Comparison of ENCODE assay signal across 11 mouse cellular contexts in genomic region chr12:112129300-112129856, GRCm38 (mm10). TPM values are rescaled to one million over a fixed set of nuclear protein-coding genes. Genes with fewer than 3 reads are reported as not detected.
A peak's percentile ranks its signal among the peaks of the same experiment; 100 is the strongest.
DNase-seq lines count a peak whose midpoint lies in the region; ATAC-seq and TF ChIP-seq lines count a peak whose summit lies in the region.
"Had no signal": no experiment of that assay in that cellular context is flagged by ENCODE, and none has a peak within 500 bp of the region (broad histone marks: within the 10 kb centered on the region; RNA-seq: fewer than 3 reads in every experiment).

No protein-coding gene starts in this region.

- H3K4me1 ChIP-seq in kidney, embryonic 16.5 days (ENCODE audit: insufficient read depth, low read length), result peaks cover 21% of the 10 kb centered on the region
- H3K4me1 ChIP-seq in CH12.LX (ENCODE audit: control insufficient read depth in 1 of 2, insufficient read depth in 2 of 2), result peaks cover 12 to 20% of the 10 kb centered on the region in 2 experiments
- peaks cover 26% of the 10 kb centered on the region for H3K4me1 ChIP-seq in intestine, embryonic 16.5 days (ENCODE audit: control insufficient read depth, insufficient read depth, low read length)

- no peak for TF ChIP-seq EP300 in CH12.LX (IDR thresholded peaks at IDR 0.05; ENCODE audit: low read length)

- TF ChIP-seq RAD21 in CH12.LX (IDR thresholded peaks at IDR 0.05; ENCODE audit: low read depth, low read length), result no peak

- H3K9me3 ChIP-seq in kidney, embryonic 16.5 days (ENCODE audit: low read length), result no peaks in the 10 kb centered on the region
- H3K9me3 ChIP-seq in CH12.LX (replicated peaks; ENCODE audit: low read length), result peaks cover 8% of the 10 kb centered on the region
- no peaks in the 10 kb centered on the region for H3K9me3 ChIP-seq in intestine, embryonic 16.5 days (ENCODE audit: control insufficient read depth, low read length)
- H3K9me3 ChIP-seq: liver, embryonic 15.5 days; midbrain, embryonic 13.5 days had no signal

- WGBS in kidney, embryonic 16.5 days, result 63% methylated on average over 6 of the region's 6 CpGs
- 48% methylated on average over 6 of the region's 6 CpGs for WGBS in intestine, embryonic 16.5 days

- TF ChIP-seq POLR2A in CH12.LX (IDR thresholded peaks at IDR 0.05; ENCODE audit: low read depth, low read length), result no peak

- peak overlapping the region; percentile 93 for H3K27ac ChIP-seq in kidney, embryonic 16.5 days (ENCODE audit: low read length)
- no peak overlapping the region for H3K27ac ChIP-seq in CH12.LX (ENCODE audit: insufficient read depth, low read depth)
- peak overlapping the region; percentile 98 for H3K27ac ChIP-seq in intestine, embryonic 16.5 days (ENCODE audit: low read length)
- H3K27ac ChIP-seq: liver, embryonic 15.5 days; midbrain, embryonic 13.5 days had no signal

- in situ Hi-C loops in CH12.LX (cut with MboI; ENCODE audit: low pct_ligation_motif_present, low pct_unique_long_range_greater_than_20kb, low sequenced_read_pairs), result no loop called here

- no peak overlapping the region for H3K4me2 ChIP-seq in kidney, embryonic 16.5 days (replicated peaks; ENCODE audit: low read depth, low read length)
- H3K4me2 ChIP-seq in CH12.LX (ENCODE audit: insufficient read depth, low read depth, poor library complexity, severe bottlenecking), result peak overlapping the region; percentile 67
- peak overlapping the region; percentile 81 for H3K4me2 ChIP-seq in intestine, embryonic 16.5 days (ENCODE audit: low read depth, low read length)

- no peaks in the 10 kb centered on the region for H3K36me3 ChIP-seq in kidney, embryonic 16.5 days (ENCODE audit: insufficient read depth, low read length)
- no peaks in the 10 kb centered on the region for H3K36me3 ChIP-seq in CH12.LX (replicated peaks in 1 of 2; ENCODE audit: control insufficient read depth in 1 of 2, insufficient read depth in 1 of 2, low read length in 1 of 2)
- H3K36me3 ChIP-seq in intestine, embryonic 16.5 days (ENCODE audit: control insufficient read depth, insufficient read depth, low read length), result no peaks in the 10 kb centered on the region
- H3K36me3 ChIP-seq: liver, embryonic 15.5 days; midbrain, embryonic 13.5 days had no signal

- H3K27me3 ChIP-seq in kidney, embryonic 16.5 days (ENCODE audit: insufficient read depth, low read length), result peaks cover 37% of the 10 kb centered on the region
- H3K27me3 ChIP-seq in CH12.LX (replicated peaks), result peaks cover 71% of the 10 kb centered on the region
- H3K27me3 ChIP-seq in intestine, embryonic 16.5 days (replicated peaks; ENCODE audit: control insufficient read depth, insufficient read depth, low read length), result peaks cover 2% of the 10 kb centered on the region; the same call in 1 of the 2 replicates

- ATAC-seq in kidney, embryonic 16.5 days (ENCODE audit: low FRiP score, low TSS enrichment), result no peak
- ATAC-seq in intestine, embryonic 16.5 days, result no peak
- ATAC-seq in megakaryocyte-erythroid progenitor cell, adult 5-6 weeks (replicated peaks; ENCODE audit: low FRiP score, low TSS enrichment, poor library complexity, severe bottlenecking), result no peak

- no peaks in the 10 kb centered on the region for H3K79me2 ChIP-seq in CH12.LX (replicated peaks; ENCODE audit: control insufficient read depth, extremely low read depth, insufficient read depth, poor library complexity, severe bottlenecking)

- dilution Hi-C loops in CH12.LX (cut with MboI; ENCODE audit: extremely low pct_ligation_motif_present, extremely low pct_unique_long_range_greater_than_20kb, low sequenced_read_pairs), result no loop called here

- no peak for DNase-seq in kidney, adult 8-10 months
- DNase-seq in CH12.LX (ENCODE audit: extremely low read depth), result no peak
- peak; percentile 62 for DNase-seq in Muller cell, postnatal 12 days (ENCODE audit: inconsistent ontology term)
- DNase-seq in cerebellum, postnatal 4 days (ENCODE audit: low spot score in 2 of 2), result no peak
- no peak for DNase-seq in gastrocnemius, postnatal 10 days
- DNase-seq: cerebellum, adult 2 months had no signal

- TF ChIP-seq CTCF in CH12.LX (conservative IDR thresholded peaks at IDR 0.05 in 1 of 2, IDR thresholded peaks at IDR 0.05 in 1 of 2; ENCODE audit: low read depth in 2 of 2, low read length in 2 of 2), result no peak

- H3K9ac ChIP-seq in kidney, embryonic 16.5 days (replicated peaks; ENCODE audit: low read length), result peak overlapping the region; percentile 13; the same call in 1 of the 2 replicates
- H3K9ac ChIP-seq in CH12.LX (ENCODE audit: insufficient read depth, low read depth), result no peak overlapping the region
- H3K9ac ChIP-seq in intestine, embryonic 16.5 days (ENCODE audit: low read depth, low read length), result peak overlapping the region; percentile 46; the same call in 1 of the 2 replicates

- H3K4me3 ChIP-seq in kidney, embryonic 16.5 days (ENCODE audit: low read length), result no peak overlapping the region
- peak overlapping the region in 1 of 3 experiments; percentile 71 for H3K4me3 ChIP-seq in CH12.LX (replicated peaks in 1 of 3; ENCODE audit: low read depth in 2 of 3, low read length in 2 of 3, poor library complexity in 1 of 3)
- H3K4me3 ChIP-seq in intestine, embryonic 16.5 days (ENCODE audit: low read length), result 0 out of 2 replicates have a peak overlapping the region, but pooled peaks have one; percentile 76

TF ChIP-seq in CH12.LX, 34 proteins besides CTCF, POLR2A, EP300 and RAD21:
- no peak for TF ChIP-seq BHLHE40 (IDR thresholded peaks at IDR 0.05; ENCODE audit: low read depth, low read length)
- TF ChIP-seq RCOR1 (conservative IDR thresholded peaks at IDR 0.05; ENCODE audit: low read depth, low read length), result no peak
- TF ChIP-seq USF2 (conservative IDR thresholded peaks at IDR 0.05; ENCODE audit: low read depth, low read length), result no peak
- no peak for TF ChIP-seq HCFC1 (IDR thresholded peaks at IDR 0.05; ENCODE audit: low read depth, low read length)
- no peak for TF ChIP-seq JUND (conservative IDR thresholded peaks at IDR 0.05; ENCODE audit: low read depth, low read length)
- no peak for TF ChIP-seq KAT2A (IDR thresholded peaks at IDR 0.05; ENCODE audit: insufficient replicate concordance, low read length)
- no peak for TF ChIP-seq UBTF (IDR thresholded peaks at IDR 0.05; ENCODE audit: low read depth, low read length)
- TF ChIP-seq MAFK (IDR thresholded peaks at IDR 0.05; ENCODE audit: insufficient replicate concordance, low read length), result no peak
- no peak for TF ChIP-seq IRF4 (IDR thresholded peaks at IDR 0.05; ENCODE audit: low read depth, low read length)
- TF ChIP-seq ZMIZ1 (IDR thresholded peaks at IDR 0.05; ENCODE audit: low read depth, low read length), result no peak

RNA-seq across cellular contexts. Expression of gene Kif26a, which starts 16.6 kb away (rescaled TPM):
- polyA plus RNA-seq in kidney, embryonic 16.5 days (2015; fragmentation: Nextera tagmentation; extraction: Ambion mirVana), result 3.8 and 4.4 TPM in 2 replicates
- total RNA-seq in CH12.LX (2012; rRNA removed) (not detected in 2 replicates), CH12.LX (2014; rRNA removed) (not detected in 2 replicates)
- polyA plus RNA-seq in CH12.LX (2012; ENCODE audit: insufficient read length, low read depth), result not detected in 2 replicates
- polyA plus RNA-seq in intestine, embryonic 16.5 days (2015; fragmentation: Nextera tagmentation; extraction: Ambion mirVana), result 1.9 and 2.4 TPM in 2 replicates
- not detected in 2 replicates for total RNA-seq in megakaryocyte-erythroid progenitor cell, adult 5-6 weeks (2014; fragmentation: Nextera tagmentation)
- not detected in 2 replicates for total RNA-seq in megakaryocyte-erythroid progenitor cell, adult 5-6 weeks (2017)
- 10 to 100 TPM; 10.3 to 12.4 TPM for total RNA-seq in gastrocnemius, postnatal 10 days (2021)

RNA-seq across cellular contexts. Expression of gene Aspg, which starts 22.9 kb away (rescaled TPM):
- 3.7 TPM in 2 replicates for polyA plus RNA-seq in kidney, embryonic 16.5 days (2015; fragmentation: Nextera tagmentation; extraction: Ambion mirVana)
- not detected in 2 replicates for total RNA-seq in CH12.LX (2012; rRNA removed)
- total RNA-seq in CH12.LX (2014; rRNA removed), result not detected in 2 replicates
- not detected in 2 replicates for polyA plus RNA-seq in CH12.LX (2012; ENCODE audit: insufficient read length, low read depth)
- 38.4 and 40.4 TPM in 2 replicates for polyA plus RNA-seq in intestine, embryonic 16.5 days (2015; fragmentation: Nextera tagmentation; extraction: Ambion mirVana)
- total RNA-seq in megakaryocyte-erythroid progenitor cell, adult 5-6 weeks (2014; fragmentation: Nextera tagmentation), result not detected in 2 replicates
- total RNA-seq in megakaryocyte-erythroid progenitor cell, adult 5-6 weeks (2017), result not detected in 2 replicates
- under 1 TPM in 1 of 2 experiments, not detected in 1; 0.38 TPM for total RNA-seq in gastrocnemius, postnatal 10 days (2021)

Comparison
In these comparisons a context has a peak if more than half of its experiments do, and no peak if none do; other contexts are left out.
1. RNA of gene Kif26a, which starts 16.6 kb away (total RNA-seq): 10.3 to 12.4 TPM in gastrocnemius, postnatal 10 days; not detected in CH12.LX and not detected in megakaryocyte-erythroid progenitor cell, adult 5-6 weeks; every median in the first group is over 10 times any median in the second.